ENCODE assay signal across 8 mouse cellular contexts in genomic region chr17:71310486-71311339, GRCm38 (mm10). TPM values are rescaled to one million over a fixed set of nuclear protein-coding genes. Genes with fewer than 3 reads are reported as not detected.
DNase-seq lines count a peak whose midpoint lies in the region; ATAC-seq and TF ChIP-seq lines count a peak whose summit lies in the region.

No protein-coding gene starts in this region.

- peak overlapping the region; percentile 100 for H3K4me2 ChIP-seq in kidney, embryonic 15.5 days
- peak overlapping the region; percentile 100 for H3K4me2 ChIP-seq in intestine, embryonic 14.5 days (ENCODE audit: low read length)

- ATAC-seq in kidney, embryonic 15.5 days (replicated peaks; ENCODE audit: low FRiP score), result peak; percentile 63
- peak; percentile 65 for ATAC-seq in intestine, embryonic 14.5 days (replicated peaks; ENCODE audit: low FRiP score, low TSS enrichment, low read depth)

- peak overlapping the region; percentile 68 for H3K4me3 ChIP-seq in kidney, embryonic 15.5 days (replicated peaks)
- H3K4me3 ChIP-seq in cortical plate, adult 2 months (ENCODE audit: insufficient read depth, low read length), result peak overlapping the region; percentile 30
- H3K4me3 ChIP-seq in intestine, embryonic 14.5 days (ENCODE audit: low read depth, low read length), result peak overlapping the region; percentile 57

- no peak for TF ChIP-seq CTCF in cortical plate, adult 2 months (IDR thresholded peaks at IDR 0.05; ENCODE audit: extremely low read depth, insufficient read depth, low read length)

- no peak for DNase-seq in kidney, adult 11 months
- DNase-seq in gastrocnemius, postnatal 36 days, result peak; percentile 56 to 57
- DNase-seq in intestine, embryonic 14.5 days (ENCODE audit: low spot score), result peak; percentile 70
- peak; percentile 56 for DNase-seq in lung, postnatal 36 days
- DNase-seq in retina, postnatal 1 day, result peak; percentile 60
- DNase-seq in layer of hippocampus, postnatal 36 days, result no peak

- peaks cover 19% of the 10 kb centered on the region for H3K4me1 ChIP-seq in kidney, embryonic 15.5 days
- no peaks in the 10 kb centered on the region for H3K4me1 ChIP-seq in cortical plate, adult 2 months (ENCODE audit: control insufficient read depth, insufficient read depth, low read length)
- H3K4me1 ChIP-seq in intestine, embryonic 14.5 days (replicated peaks; ENCODE audit: control insufficient read depth, insufficient read depth, low read length), result peaks cover 3% of the 10 kb centered on the region; the same call in 1 of the 2 replicates

- H3K27ac ChIP-seq in kidney, embryonic 15.5 days, result no peak overlapping the region
- H3K27ac ChIP-seq in cortical plate, adult 2 months (ENCODE audit: insufficient read depth, low read length), result no peak overlapping the region
- H3K27ac ChIP-seq in intestine, embryonic 14.5 days (ENCODE audit: low read depth), result no peak overlapping the region

- peaks cover 50% of the 10 kb centered on the region for H3K27me3 ChIP-seq in kidney, embryonic 15.5 days
- peaks cover 42% of the 10 kb centered on the region for H3K27me3 ChIP-seq in intestine, embryonic 14.5 days (replicated peaks; ENCODE audit: control insufficient read depth, insufficient read depth, low read length)

- H3K9ac ChIP-seq in kidney, embryonic 15.5 days, result peak overlapping the region; percentile 53
- H3K9ac ChIP-seq in intestine, embryonic 14.5 days (ENCODE audit: low read length), result peak overlapping the region; percentile 35

- WGBS in kidney, embryonic 15.5 days, result under 1% methylated on average over 67 of the region's 67 CpGs
- WGBS in intestine, embryonic 14.5 days, result under 1% methylated on average over 64 of the region's 67 CpGs

- no peaks in the 10 kb centered on the region for H3K36me3 ChIP-seq in kidney, embryonic 15.5 days
- no peaks in the 10 kb centered on the region for H3K36me3 ChIP-seq in intestine, embryonic 14.5 days (ENCODE audit: control insufficient read depth, insufficient read depth, low read length)

- no peaks in the 10 kb centered on the region for H3K9me3 ChIP-seq in kidney, embryonic 15.5 days (replicated peaks)
- no peaks in the 10 kb centered on the region for H3K9me3 ChIP-seq in intestine, embryonic 14.5 days (ENCODE audit: control insufficient read depth, low read length)

- no peak for TF ChIP-seq POLR2A in cortical plate, adult 2 months (IDR thresholded peaks at IDR 0.05; ENCODE audit: extremely low read depth, insufficient read depth, low read length)

- intact Hi-C loops in gastrocnemius, postnatal 36 days (cut with DNase I), result loop anchor here (1.0 kb wide), 1 partner anchor 57 kb away; no protein-coding TSS in a partner anchor

RNA-seq across cellular contexts. Expression of gene Emilin2, which starts 1.1 kb away (rescaled TPM):
- polyA plus RNA-seq in kidney, embryonic 15.5 days (2015; fragmentation: Nextera tagmentation; extraction: Ambion mirVana), result 3.6 and 4.8 TPM in 2 replicates
- polyA plus RNA-seq in cortical plate, adult 2 months (2012; rRNA removed), result 1.7 and 2.5 TPM in 2 replicates
- total RNA-seq in gastrocnemius, postnatal 36 days (2021), result 1 to 10 TPM; 6.6 to 6.7 TPM
- 0.66 and 1.4 TPM in 2 replicates for polyA plus RNA-seq in intestine, embryonic 14.5 days (2014; fragmentation: Nextera tagmentation; extraction: Ambion mirVana)
- total RNA-seq in layer of hippocampus, postnatal 36 days (2021), result 1 to 10 TPM; 1.7 to 4.4 TPM

Comparison
In these comparisons a context has a peak if more than half of its experiments do, and no peak if none do; other contexts are left out.
1. DNase-seq: peak in gastrocnemius, postnatal 36 days (2 of 2), intestine, embryonic 14.5 days (single experiment), lung, postnatal 36 days (single experiment) and retina, postnatal 1 day (single experiment); none in kidney, adult 11 months (single experiment) and layer of hippocampus, postnatal 36 days (0 of 2).
2. Peak in every context shown above with its lines, with median percentiles within 50 percentile points of each other: H3K4me3 ChIP-seq.